ENCODE assay signal across 8 mouse cellular contexts in genomic region chrX:95711227-95712111, GRCm38 (mm10). TPM values are rescaled to one million over a fixed set of nuclear protein-coding genes. Genes with fewer than 3 reads are reported as not detected.
DNase-seq lines count a peak whose midpoint lies in the region; ATAC-seq and TF ChIP-seq lines count a peak whose summit lies in the region.

Gene Zc3h12b, plus strand, starts transcription at chrX:95711678.

- WGBS in heart, embryonic 11.5 days (ENCODE audit: insufficient replicate concordance): 11% methylated on average over 44 of the region's 46 CpGs
- WGBS in kidney, embryonic 14.5 days: 24% methylated on average over 46 of the region's 46 CpGs
- 22% methylated on average over 41 of the region's 46 CpGs for WGBS in limb, embryonic 14.5 days
- WGBS in midbrain, embryonic 16.5 days: 22% methylated on average over 44 of the region's 46 CpGs

- no peak for TF ChIP-seq POLR2A in bone marrow macrophage, adult 2 months (IDR thresholded peaks at IDR 0.05; ENCODE audit: borderline replicate concordance, low read depth, low read length)
- TF ChIP-seq POLR2A in embryonic fibroblast, embryonic 13.5 days (IDR thresholded peaks at IDR 0.05; ENCODE audit: low read depth, low read length): peak; percentile 29; the same call in 1 of the 2 replicates
- no peak for TF ChIP-seq POLR2A in limb, embryonic 14.5 days (IDR thresholded peaks at IDR 0.05; ENCODE audit: borderline replicate concordance, extremely low read depth, insufficient read depth, insufficient read length)

- 0 out of 2 replicates have a peak, but pooled peaks have one; percentile 21 for TF ChIP-seq CTCF in bone marrow macrophage, adult 2 months (IDR thresholded peaks at IDR 0.05; ENCODE audit: low read depth, low read length)
- TF ChIP-seq CTCF in embryonic fibroblast, embryonic 13.5 days (IDR thresholded peaks at IDR 0.05; ENCODE audit: borderline replicate concordance, insufficient read depth, low read length): 0 out of 2 replicates have a peak, but pooled peaks have one; percentile 9

- peak; percentile 82 for DNase-seq in 416B (ENCODE audit: low read depth)
- peak; percentile 74 for DNase-seq in limb, embryonic 14.5 days (ENCODE audit: low spot score)
- DNase-seq in spleen, postnatal 4 days (ENCODE audit: low spot score in 2 of 2): peak; percentile 25 to 67

- no peaks in the 10 kb centered on the region for H3K4me1 ChIP-seq in bone marrow macrophage, adult 2 months (ENCODE audit: control insufficient read depth, insufficient read depth, low read length)
- H3K4me1 ChIP-seq in embryonic fibroblast, embryonic 13.5 days (ENCODE audit: control insufficient read depth, insufficient read depth, low read length): no peaks in the 10 kb centered on the region
- no peaks in the 10 kb centered on the region for H3K4me1 ChIP-seq in heart, embryonic 11.5 days (ENCODE audit: control insufficient read depth, insufficient read depth, low read length)
- no peaks in the 10 kb centered on the region for H3K4me1 ChIP-seq in kidney, embryonic 14.5 days (ENCODE audit: control insufficient read depth, insufficient read depth, low read length)
- no peaks in the 10 kb centered on the region for H3K4me1 ChIP-seq in limb, embryonic 14.5 days (ENCODE audit: control insufficient read depth, insufficient read depth, low read length)
- no peaks in the 10 kb centered on the region; the same call in 1 of the 2 replicates for H3K4me1 ChIP-seq in midbrain, embryonic 16.5 days (ENCODE audit: control insufficient read depth, insufficient read depth, low read length)

- no peaks in the 10 kb centered on the region for H3K27me3 ChIP-seq in heart, embryonic 11.5 days (ENCODE audit: control insufficient read depth, insufficient read depth, low read length)
- H3K27me3 ChIP-seq in kidney, embryonic 14.5 days (ENCODE audit: control insufficient read depth, insufficient read depth, low read length): no peaks in the 10 kb centered on the region
- no peaks in the 10 kb centered on the region for H3K27me3 ChIP-seq in limb, embryonic 14.5 days (ENCODE audit: control insufficient read depth, insufficient read depth, low read length)
- no peaks in the 10 kb centered on the region for H3K27me3 ChIP-seq in midbrain, embryonic 16.5 days (ENCODE audit: control insufficient read depth, insufficient read depth, low read depth, low read length)

- peak within 1 kb of the TSS; percentile 60 for H3K4me3 ChIP-seq in bone marrow macrophage, adult 2 months (ENCODE audit: insufficient read depth, low read length)
- peak within 1 kb of the TSS; percentile 59 for H3K4me3 ChIP-seq in embryonic fibroblast, embryonic 13.5 days (ENCODE audit: insufficient read depth, low read length)
- peak within 1 kb of the TSS; percentile 48 for H3K4me3 ChIP-seq in heart, embryonic 11.5 days (ENCODE audit: low read depth, low read length)
- peak within 1 kb of the TSS; percentile 43 for H3K4me3 ChIP-seq in kidney, embryonic 14.5 days (ENCODE audit: low read length)
- peak within 1 kb of the TSS; percentile 49 for H3K4me3 ChIP-seq in limb, embryonic 14.5 days (replicated peaks; ENCODE audit: low read length)
- peak within 1 kb of the TSS; percentile 55 for H3K4me3 ChIP-seq in midbrain, embryonic 16.5 days (ENCODE audit: low read depth, low read length)

- H3K9ac ChIP-seq in heart, embryonic 11.5 days (ENCODE audit: low read depth, low read length): peak within 1 kb of the TSS; percentile 59; the same call in 1 of the 2 replicates
- peak within 1 kb of the TSS; percentile 50 for H3K9ac ChIP-seq in kidney, embryonic 14.5 days (ENCODE audit: low read depth, low read length)
- peak within 1 kb of the TSS; percentile 62 for H3K9ac ChIP-seq in limb, embryonic 14.5 days (ENCODE audit: low read depth, low read length, severe bottlenecking)
- H3K9ac ChIP-seq in midbrain, embryonic 16.5 days (ENCODE audit: low read depth, low read length): peak within 1 kb of the TSS; percentile 63

- H3K4me2 ChIP-seq in heart, embryonic 11.5 days: peak within 1 kb of the TSS; percentile 60
- peak within 1 kb of the TSS; percentile 45 for H3K4me2 ChIP-seq in kidney, embryonic 14.5 days (replicated peaks; ENCODE audit: low read depth, low read length)
- peak within 1 kb of the TSS; percentile 51 for H3K4me2 ChIP-seq in limb, embryonic 14.5 days (replicated peaks; ENCODE audit: low read depth, low read length, severe bottlenecking)
- peak within 1 kb of the TSS; percentile 58 for H3K4me2 ChIP-seq in midbrain, embryonic 16.5 days (ENCODE audit: low read length)

- ATAC-seq in heart, embryonic 11.5 days (replicated peaks; ENCODE audit: insufficient number of reproducible peaks, low FRiP score, low TSS enrichment): peak; percentile 88
- peak; percentile 99 for ATAC-seq in kidney, embryonic 14.5 days (ENCODE audit: low FRiP score, low TSS enrichment)
- peak; percentile 96 for ATAC-seq in limb, embryonic 14.5 days (ENCODE audit: low FRiP score, low read depth)
- ATAC-seq in midbrain, embryonic 16.5 days: peak; percentile 100

- H3K27ac ChIP-seq in bone marrow macrophage, adult 2 months (ENCODE audit: insufficient read depth, low read depth, low read length): no peak within 1 kb of the TSS
- peak within 1 kb of the TSS; percentile 72 for H3K27ac ChIP-seq in embryonic fibroblast, embryonic 13.5 days (ENCODE audit: insufficient read depth, low read length)
- peak within 1 kb of the TSS; percentile 41; the same call in 1 of the 2 replicates for H3K27ac ChIP-seq in heart, embryonic 11.5 days (ENCODE audit: low read depth, low read length)
- H3K27ac ChIP-seq in kidney, embryonic 14.5 days (ENCODE audit: low read depth, low read length): 0 out of 2 replicates have a peak within 1 kb of the TSS, but pooled peaks have one; percentile 37
- H3K27ac ChIP-seq in limb, embryonic 14.5 days (replicated peaks; ENCODE audit: low read depth, low read length): peak within 1 kb of the TSS; percentile 55
- peak within 1 kb of the TSS; percentile 74 for H3K27ac ChIP-seq in midbrain, embryonic 16.5 days (ENCODE audit: low read length)

- no peaks in the 10 kb centered on the region for H3K36me3 ChIP-seq in heart, embryonic 11.5 days (ENCODE audit: control insufficient read depth, insufficient read depth, low read length)
- no peaks in the 10 kb centered on the region for H3K36me3 ChIP-seq in kidney, embryonic 14.5 days (ENCODE audit: control insufficient read depth, insufficient read depth, low read length)
- no peaks in the 10 kb centered on the region for H3K36me3 ChIP-seq in limb, embryonic 14.5 days (ENCODE audit: control insufficient read depth, insufficient read depth, low read length)
- H3K36me3 ChIP-seq in midbrain, embryonic 16.5 days (ENCODE audit: control insufficient read depth, insufficient read depth, low read length): no peaks in the 10 kb centered on the region

- H3K9me3 ChIP-seq in heart, embryonic 11.5 days (replicated peaks; ENCODE audit: control insufficient read depth, low read length): no peaks in the 10 kb centered on the region
- H3K9me3 ChIP-seq in kidney, embryonic 14.5 days (ENCODE audit: control insufficient read depth, low read length): no peaks in the 10 kb centered on the region
- no peaks in the 10 kb centered on the region for H3K9me3 ChIP-seq in limb, embryonic 14.5 days (ENCODE audit: control insufficient read depth, low read length)
- H3K9me3 ChIP-seq in midbrain, embryonic 16.5 days (replicated peaks; ENCODE audit: control insufficient read depth, low read length, poor library complexity, severe bottlenecking): no peaks in the 10 kb centered on the region

RNA-seq across cellular contexts. Expression of gene Zc3h12b, which starts in this region (rescaled TPM):
- polyA plus RNA-seq in bone marrow macrophage, adult 2 months (2012; ENCODE audit: insufficient read depth, insufficient read length, missing spikeins): 0.23 TPM in 1 of 2 replicates, not detected in the other
- polyA plus RNA-seq in embryonic fibroblast, embryonic 13.5 days (2011; ENCODE audit: insufficient read length, low read depth, missing spikeins): 5.8 and 6.1 TPM in 2 replicates
- 2.1 and 3.5 TPM in 2 replicates for polyA plus RNA-seq in heart, embryonic 11.5 days (2014; fragmentation: Nextera tagmentation; extraction: Ambion mirVana)
- 2.9 and 3.5 TPM in 2 replicates for polyA plus RNA-seq in kidney, embryonic 14.5 days (2014; fragmentation: Nextera tagmentation; extraction: Ambion mirVana)
- polyA plus RNA-seq in limb, embryonic 14.5 days (2012; rRNA removed): 3.3 and 3.9 TPM in 2 replicates
- 3.7 and 5.3 TPM in 2 replicates for polyA plus RNA-seq in limb, embryonic 14.5 days (2014; fragmentation: Nextera tagmentation; extraction: Ambion mirVana)
- 3.0 and 3.4 TPM in 2 replicates for polyA plus RNA-seq in midbrain, embryonic 16.5 days (2015; fragmentation: Nextera tagmentation; extraction: Ambion mirVana)
